Mouse (Mus musculus): ENCODE data around the gene Ddx4. TPM values are rescaled to one million over a fixed set of nuclear protein-coding genes. Genes with fewer than 3 reads are reported as not detected.

The Ddx4 gene
- not detected for polyA plus RNA-seq (2021)

DNA sequence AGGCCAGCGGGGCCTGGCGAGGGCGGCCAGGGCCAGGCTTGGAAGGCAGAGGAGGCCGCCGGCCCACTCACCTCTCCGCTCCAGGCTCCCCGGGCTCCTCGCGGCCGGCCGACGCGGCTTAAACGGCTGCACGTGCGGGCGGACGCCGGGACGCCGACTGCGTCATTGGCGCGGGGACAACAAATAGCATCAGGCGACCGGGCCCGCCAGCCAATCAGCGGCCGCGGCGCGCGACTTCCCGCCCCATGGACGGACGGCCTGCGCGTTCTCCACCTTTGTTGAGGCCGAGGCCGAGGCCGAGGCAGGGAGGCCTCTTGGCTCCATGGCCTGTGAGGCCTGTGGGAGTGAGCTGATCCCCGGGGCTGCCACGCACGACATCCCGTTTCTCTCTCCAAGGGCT, at the start of gene Ddx4:
Gene Ddx4 (minus strand): TSS at position 271 of the 400 bp plus-strand sequence.
- TF ChIP-seq CTCF (IDR thresholded peaks at IDR 0.05) = no peak
- CTCF ChIA-PET = no interaction called here
- ATAC-seq (no peak), DNase-seq (ENCODE audit: low read depth, low spot score) (no peak)
- peaks cover 45% of the 10 kb centered on the region for H3K27me3 ChIP-seq
- in situ Hi-C loops (cut with MboI; ENCODE audit: low pct_unique_long_range_greater_than_20kb) = loop anchor here (25.0 kb wide), 1 partner anchor 610 kb away; no protein-coding TSS in a partner anchor
- POLR2A ChIA-PET = no interaction called here

DNA sequence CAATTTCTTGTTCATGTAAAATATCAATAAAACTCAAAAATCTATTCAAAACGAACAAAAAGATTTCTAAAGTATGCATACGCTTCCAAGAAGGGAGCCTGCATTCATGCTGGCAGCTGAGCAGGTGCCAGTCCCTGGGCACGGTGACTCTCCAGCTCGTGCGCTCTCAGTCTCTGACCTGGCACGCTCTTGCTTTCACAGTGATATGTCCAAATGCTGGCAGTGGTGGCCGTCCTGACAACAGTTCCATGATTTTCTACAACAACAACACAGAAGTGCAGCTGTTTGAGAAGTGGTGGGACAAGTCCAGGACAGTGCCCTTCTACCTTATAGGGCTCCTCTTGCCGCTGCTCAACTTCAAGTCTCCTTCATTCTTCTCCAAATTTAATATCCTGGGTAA, 49.0 kb upstream of the Ddx4 start:
- TF ChIP-seq CTCF (IDR thresholded peaks at IDR 0.05) = no peak
- H3K27me3 ChIP-seq = no peaks in the 10 kb centered on the region
- in situ Hi-C loops (cut with MboI; ENCODE audit: low pct_unique_long_range_greater_than_20kb) = no loop called here
- ChIA-PET POLR2A (no interaction called here), CTCF (no interaction called here)
- DNase-seq (ENCODE audit: low read depth, low spot score) (no peak), ATAC-seq (no peak)

DNA sequence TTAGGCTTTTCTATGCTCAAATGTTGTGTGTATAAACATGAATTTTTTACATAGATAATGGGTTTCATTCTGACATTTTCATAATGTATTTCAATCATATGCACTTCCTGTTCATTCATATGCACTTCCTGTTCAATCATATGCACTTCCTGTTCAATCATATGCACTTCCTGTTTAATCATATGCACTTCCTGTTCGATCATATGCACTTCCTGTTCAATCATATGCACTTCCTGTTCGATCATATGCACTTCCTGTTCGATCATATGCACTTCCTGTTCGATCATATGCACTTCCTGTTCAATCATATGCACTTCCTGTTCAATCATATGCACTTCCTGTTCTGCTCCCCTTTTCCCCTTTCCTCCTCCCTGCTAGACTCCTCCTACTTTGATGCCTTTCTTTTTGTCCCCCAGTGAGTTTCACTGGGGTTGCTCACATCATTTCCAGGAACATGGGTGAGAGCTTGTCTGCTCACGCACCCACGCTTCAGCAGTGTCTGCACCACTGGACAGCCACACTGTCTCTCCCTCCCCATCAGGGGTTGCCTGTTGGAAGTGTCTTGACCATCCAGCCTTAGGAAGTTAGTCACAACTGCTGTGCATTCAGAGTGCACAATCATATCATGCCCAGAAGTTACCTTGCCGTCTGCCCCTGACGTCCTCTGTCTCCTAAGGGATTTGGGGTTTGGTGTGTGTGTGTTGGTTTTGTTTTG, 43.4 kb upstream of the Ddx4 start:
- ATAC-seq = no peak

DNA sequence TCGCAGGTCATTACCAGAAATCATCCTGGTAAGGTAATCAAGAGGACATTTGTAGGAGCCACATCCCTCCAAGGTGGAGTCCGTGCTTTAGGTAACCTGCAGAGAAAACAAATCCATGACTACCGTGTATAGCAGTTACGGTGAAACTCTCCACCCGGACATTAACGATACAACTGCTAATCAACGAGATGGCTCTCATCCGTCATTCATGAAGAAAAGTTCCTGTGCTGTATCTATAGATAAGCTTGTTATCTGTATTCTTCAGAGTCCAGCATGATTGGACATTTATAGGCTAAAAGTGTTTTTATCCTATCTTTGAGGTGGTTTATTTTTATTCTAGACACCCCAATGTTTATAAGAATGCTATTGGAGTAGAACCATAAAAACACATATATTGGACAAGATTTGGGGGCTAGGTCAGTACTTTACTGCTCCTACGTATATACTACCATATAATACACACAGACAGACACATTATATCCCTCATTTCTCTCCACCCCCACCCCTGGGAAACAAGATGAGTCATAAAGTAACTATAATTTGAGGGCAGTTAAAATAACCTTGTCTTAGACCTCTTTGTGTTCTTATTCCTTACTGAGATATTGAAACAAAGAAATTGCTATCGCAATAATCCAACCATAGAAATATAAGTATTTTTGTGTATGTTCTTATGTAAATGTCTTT, 40.7 kb upstream of the Ddx4 start:
- H3K27me3 ChIP-seq = no peaks in the 10 kb centered on the region
- ATAC-seq (no peak), DNase-seq (ENCODE audit: low read depth, low spot score) (no peak)
- ChIA-PET POLR2A (no interaction called here), CTCF (no interaction called here)
- in situ Hi-C loops (cut with MboI; ENCODE audit: low pct_unique_long_range_greater_than_20kb) = no loop called here
- no peak for TF ChIP-seq CTCF (IDR thresholded peaks at IDR 0.05)

More for the DNA sequence above, 43.4 kb upstream of the Ddx4 start:
- no peaks in the 10 kb centered on the region for H3K27me3 ChIP-seq
- TF ChIP-seq CTCF (IDR thresholded peaks at IDR 0.05) = no peak
- ChIA-PET CTCF (no interaction called here), POLR2A (no interaction called here)
- DNase-seq (ENCODE audit: low read depth, low spot score) = no peak
- in situ Hi-C loops (cut with MboI; ENCODE audit: low pct_unique_long_range_greater_than_20kb) = no loop called here

DNA sequence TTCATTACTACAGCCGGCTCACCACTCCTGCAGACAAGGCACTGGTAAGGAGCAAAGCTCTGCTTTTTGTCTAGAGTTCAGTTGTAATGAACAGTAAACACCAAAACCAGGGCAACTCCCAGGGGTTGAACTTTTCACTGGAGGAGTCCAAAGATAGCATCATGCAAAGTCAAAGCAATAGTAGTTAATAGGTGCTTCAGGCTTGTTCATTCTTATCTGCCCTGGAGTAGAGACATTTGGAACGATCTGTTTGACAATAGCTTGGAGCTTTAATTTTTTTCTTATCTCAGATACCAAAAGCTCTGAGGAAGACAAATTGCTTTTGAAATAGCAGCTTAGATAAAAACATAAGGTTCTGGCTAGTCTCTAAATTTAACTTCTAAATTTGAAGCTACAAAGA, 33.9 kb upstream of the Ddx4 start:
- ATAC-seq (no peak), DNase-seq (ENCODE audit: low read depth, low spot score) (no peak)
- H3K27me3 ChIP-seq = no peaks in the 10 kb centered on the region
- no peak for TF ChIP-seq CTCF (IDR thresholded peaks at IDR 0.05)
- in situ Hi-C loops (cut with MboI; ENCODE audit: low pct_unique_long_range_greater_than_20kb) = no loop called here
- POLR2A ChIA-PET = no interaction called here
- CTCF ChIA-PET = interaction anchor here (0.7 kb wide), 1 partner anchor 13 kb away, joined by 3 read pairs; no protein-coding TSS in a partner anchor

DNA sequence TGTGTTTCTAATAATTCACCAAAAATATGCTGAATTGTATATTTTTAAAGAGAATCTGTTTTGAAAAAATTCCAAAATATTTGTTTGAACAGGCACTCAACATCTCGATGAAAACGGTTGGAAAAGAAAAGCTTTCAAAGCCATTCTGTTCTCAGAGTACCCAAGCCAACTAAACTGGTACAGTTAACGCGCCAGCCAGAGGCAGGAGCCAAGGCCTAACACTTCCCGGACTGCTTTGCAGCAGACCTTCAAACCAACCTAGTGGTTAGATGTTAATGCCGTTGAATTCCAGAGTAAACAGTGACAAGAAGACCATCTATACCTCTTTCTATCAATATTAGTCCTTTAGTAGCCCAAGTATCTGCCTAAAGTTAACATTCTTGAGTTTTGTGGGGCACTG, 31.7 kb upstream of the Ddx4 start:
- POLR2A ChIA-PET = no interaction called here
- CTCF ChIA-PET = interaction anchor here (1.3 to 2.3 kb wide), 2 partner anchors 10 to 352 kb away, joined by 4 to 12 read pairs; no protein-coding TSS in a partner anchor
- in situ Hi-C loops (cut with MboI; ENCODE audit: low pct_unique_long_range_greater_than_20kb) = no loop called here
- no peak for DNase-seq (ENCODE audit: low read depth, low spot score)
- ATAC-seq = no peak
- no peak for TF ChIP-seq CTCF (IDR thresholded peaks at IDR 0.05)
- H3K27me3 ChIP-seq = no peaks in the 10 kb centered on the region

DNA sequence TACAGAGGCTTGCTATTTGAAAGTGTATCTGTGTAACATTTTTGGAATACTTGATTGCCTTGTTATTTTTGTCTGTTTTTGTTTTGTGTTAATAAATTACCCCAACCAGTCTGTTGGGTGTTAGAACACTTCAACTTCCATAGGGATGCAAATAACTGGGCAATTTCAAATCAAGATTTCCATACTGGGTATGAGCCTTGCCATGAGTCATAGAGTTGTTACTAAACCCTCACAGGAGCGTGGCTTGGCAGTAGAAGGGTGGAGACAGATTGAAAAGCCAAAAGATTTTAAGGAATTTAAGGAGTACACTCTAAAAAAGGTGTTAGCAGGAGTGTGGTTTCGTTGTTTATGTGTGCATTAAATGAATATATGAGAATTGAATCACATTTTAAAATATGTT, 31.0 kb upstream of the Ddx4 start:
- H3K27me3 ChIP-seq = no peaks in the 10 kb centered on the region
- DNase-seq (ENCODE audit: low read depth, low spot score) (no peak), ATAC-seq (no peak)
- TF ChIP-seq CTCF (IDR thresholded peaks at IDR 0.05) = no peak
- in situ Hi-C loops (cut with MboI; ENCODE audit: low pct_unique_long_range_greater_than_20kb) = no loop called here
- POLR2A ChIA-PET = no interaction called here
- CTCF ChIA-PET = interaction anchor here (1.3 to 2.3 kb wide), 3 partner anchors 9 to 353 kb away, joined by 4 to 12 read pairs (median 4); no protein-coding TSS in a partner anchor

DNA sequence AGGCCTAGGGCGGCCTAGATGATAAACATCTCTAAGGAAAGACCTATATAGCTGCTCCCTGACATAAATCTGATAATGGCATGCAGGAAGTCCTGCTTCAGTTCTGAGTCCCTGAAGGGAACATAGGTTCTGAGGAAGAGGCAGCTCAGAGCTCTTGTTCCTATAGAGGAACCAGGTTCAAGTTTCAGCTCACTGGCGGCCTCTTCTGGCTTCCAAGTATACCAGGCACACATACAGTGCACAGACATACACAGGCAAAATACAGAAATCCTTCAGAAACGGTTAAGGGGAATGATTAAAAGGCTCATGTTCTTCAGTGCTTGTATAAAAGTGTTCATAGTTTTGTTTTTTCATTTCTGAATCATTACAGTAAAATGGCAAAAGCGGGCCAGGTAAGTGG, 25.9 kb upstream of the Ddx4 start:
- no peaks in the 10 kb centered on the region for H3K27me3 ChIP-seq
- in situ Hi-C loops (cut with MboI; ENCODE audit: low pct_unique_long_range_greater_than_20kb) = no loop called here
- peak; percentile 19 for TF ChIP-seq CTCF (IDR thresholded peaks at IDR 0.05)
- DNase-seq (ENCODE audit: low read depth, low spot score) = no peak
- ChIA-PET CTCF (no interaction called here), POLR2A (no interaction called here)
- no peak for ATAC-seq

DNA sequence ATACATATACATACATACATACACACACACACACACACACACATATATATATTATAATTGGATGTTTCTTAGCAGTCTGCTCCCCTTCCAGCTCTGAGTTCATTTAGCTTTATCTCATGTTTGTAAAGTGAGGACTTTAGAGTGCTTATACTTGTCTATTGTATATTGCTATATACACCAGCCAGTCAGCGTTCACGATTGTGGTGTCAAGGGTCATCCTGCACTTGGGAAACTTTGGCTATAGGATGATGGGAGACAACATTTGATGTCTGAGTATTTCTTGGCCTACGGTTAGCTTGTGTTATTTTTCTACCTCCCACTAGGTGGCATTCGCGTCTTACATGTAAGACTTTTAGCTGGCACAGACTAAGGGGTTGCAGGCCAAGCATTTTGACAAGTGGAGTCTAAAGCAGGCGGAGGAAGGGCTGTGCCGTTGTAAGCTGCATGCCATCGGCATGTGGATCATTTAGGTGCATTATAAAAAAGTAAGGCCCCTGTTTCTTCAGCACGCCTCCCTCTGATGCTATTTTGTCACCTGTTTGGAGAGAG, 21.7 kb upstream of the Ddx4 start:
- peak; percentile 37 for DNase-seq (ENCODE audit: low read depth, low spot score)
- CTCF ChIA-PET = interaction anchor here (0.6 to 3.4 kb wide), 18 partner anchors 9 to 362 kb away, joined by 3 to 20 read pairs (median 4); partner anchors contain the start of genes Dhx29, Mtrex and Plpp1
- peak; percentile 65 for ATAC-seq
- peak; percentile 80 for TF ChIP-seq CTCF (IDR thresholded peaks at IDR 0.05)
- no peaks in the 10 kb centered on the region for H3K27me3 ChIP-seq
- POLR2A ChIA-PET = interaction anchor here (0.9 kb wide), 1 partner anchor 234 kb away, joined by 3 read pairs; no protein-coding TSS in a partner anchor
- in situ Hi-C loops (cut with MboI; ENCODE audit: low pct_unique_long_range_greater_than_20kb) = loop anchor here (5.0 to 25.0 kb wide), 2 partner anchors 363 to 588 kb away; partner anchors contain the start of gene Cdc20b

DNA sequence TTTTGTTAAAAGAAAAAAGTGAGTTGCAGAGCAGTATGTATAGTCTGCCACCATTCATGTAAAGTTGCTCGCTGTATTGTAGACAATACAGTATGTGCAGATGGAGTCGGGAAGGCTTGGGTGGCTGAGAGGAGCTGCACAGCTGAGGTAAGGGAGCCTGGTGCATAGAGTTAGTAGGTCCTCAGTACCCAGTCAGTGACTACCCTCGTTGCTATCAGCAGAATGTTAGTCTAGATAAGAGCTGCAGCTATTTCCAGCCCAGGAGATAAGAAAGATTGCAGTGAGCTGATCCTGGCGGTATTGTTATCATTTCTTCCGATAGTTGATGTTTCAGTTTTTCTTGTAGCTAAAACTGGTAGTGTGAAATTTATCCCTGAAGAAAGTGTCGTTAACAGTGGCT, 20.5 kb upstream of the Ddx4 start:
- ChIA-PET POLR2A (no interaction called here), CTCF (interaction anchor here (0.9 to 3.4 kb wide), 10 partner anchors 10 to 363 kb away, joined by 3 to 20 read pairs (median 10); partner anchors contain the start of gene Plpp1)
- no peaks in the 10 kb centered on the region for H3K27me3 ChIP-seq
- DNase-seq (ENCODE audit: low read depth, low spot score) = no peak
- in situ Hi-C loops (cut with MboI; ENCODE audit: low pct_unique_long_range_greater_than_20kb) = loop anchor here (5.0 to 25.0 kb wide), 2 partner anchors 365 to 590 kb away; partner anchors contain the start of gene Cdc20b
- ATAC-seq = no peak
- no peak for TF ChIP-seq CTCF (IDR thresholded peaks at IDR 0.05)
